Mouse (Mus musculus) bone marrow macrophage, adult 2 months (primary cell): ENCODE data around the gene H6pd.

Source experiments
- CTCF ChIP-seq: IDR thresholded peaks from 2 replicates; pipeline ENCODE4 v1.5.1; 2012; ENCODE audit warnings: low read depth, mild to moderate bottlenecking, low read length, moderate library complexity
- POLR2A ChIP-seq: IDR thresholded peaks from 2 replicates; pipeline ENCODE4 v1.6.1; 2012; ENCODE audit warnings: mild to moderate bottlenecking, low read depth, low read length, borderline replicate concordance

- TF ChIP-seq CTCF (no peak), POLR2A (peak; percentile 83; the same call in 1 of the 2 replicates)
Measured at GRCm38 (mm10) chr4:149954893-149955439, 53.9 kb downstream of the H6pd start, which contains the start of gene Spsb1.
